Mouse (Mus musculus) brain, embryonic 14.5 days (tissue): ENCODE results near the gene Ralgds.

ENCODE experiments used
- CTCF ChIP-seq: fragments of 200-500 bp; IDR thresholded peaks from 2 replicates; pipeline ENCODE4 v1.5.1; 2012; ENCODE audit warnings: inconsistent platforms, mild to moderate bottlenecking, moderate library complexity, borderline replicate concordance; ENCODE audit not compliant: insufficient read depth, insufficient read length; ENCODE audit errors: extremely low read depth
- POLR2A ChIP-seq: fragments of 200-500 bp; IDR thresholded peaks from 2 replicates; pipeline ENCODE4 v1.6.1; 2012; ENCODE audit warnings: mild to moderate bottlenecking, inconsistent platforms, borderline replicate concordance; ENCODE audit not compliant: poor library complexity, insufficient read depth, insufficient read length, severe bottlenecking; ENCODE audit errors: extremely low read depth

GRCm38 (mm10) chr2:28539949-28540348, 27.0 kb downstream of the Ralgds start:
- TF ChIP-seq CTCF (no peak), POLR2A (no peak)
